Mouse (Mus musculus) gastrocnemius, postnatal 10 days (tissue): ENCODE data around the gene ccdc198. TPM values are rescaled to one million over a fixed set of nuclear protein-coding genes. Genes with fewer than 3 reads are reported as not detected.

Experiments used
- DNase-seq: peaks from one replicate; pipeline ENCODE4 v3.0.0; 2021; ENCODE audit warnings: mixed read lengths
- total RNA-seq, 2 experiments: library from RNA; stranded (reverse); gene quantifications; 2 replicates each; pipeline ENCODE4 v1.2.3; 2021

The ccdc198 gene
- total RNA-seq, 2 experiments from 2014 or later: not detected

DNA sequence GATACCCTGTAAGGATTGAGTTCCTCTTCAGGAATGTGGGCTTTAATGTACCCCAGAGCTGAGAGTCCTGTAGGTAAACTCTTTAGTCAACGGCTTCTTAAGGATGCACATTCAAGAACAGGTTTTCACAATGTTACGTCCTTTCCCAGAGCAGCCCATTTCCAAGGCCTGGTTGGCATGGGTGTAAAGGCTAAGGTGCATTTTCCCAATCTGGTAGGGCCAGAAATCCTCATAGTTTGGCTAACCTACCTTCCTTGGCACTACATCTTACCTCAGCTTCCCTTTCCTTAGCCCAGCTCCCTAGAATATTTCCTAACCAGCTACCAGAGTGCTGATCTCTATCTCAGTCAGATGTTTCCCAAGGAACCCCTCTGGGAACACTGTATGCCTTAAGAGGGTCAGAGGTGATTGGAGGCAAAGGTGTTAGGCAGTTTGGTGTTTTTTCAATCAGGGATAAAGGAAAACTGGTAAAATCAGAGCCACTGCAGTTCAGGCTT lies 48.2 kb downstream of the ccdc198 start:
- DNase-seq: no peak

DNA sequence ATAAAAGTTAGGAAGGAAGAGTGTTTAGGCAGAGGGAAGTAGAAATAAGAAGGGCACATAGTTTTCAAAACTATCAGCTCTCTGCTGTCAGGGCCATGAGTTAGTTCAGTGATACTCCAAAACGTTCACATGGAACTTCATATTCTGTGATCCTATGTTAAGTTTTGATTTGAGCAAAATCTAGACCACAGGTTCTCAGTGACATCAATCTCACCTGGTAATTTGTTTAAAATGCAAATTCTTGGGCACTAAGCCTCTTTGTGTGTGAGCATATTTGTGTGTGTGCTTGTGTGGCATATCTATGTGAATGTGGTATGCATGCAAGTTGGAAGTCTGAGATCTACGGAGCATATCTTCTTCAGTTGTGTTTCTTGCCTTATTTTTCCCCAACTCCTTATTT lies 59.0 kb downstream of the ccdc198 start:
- no peak for DNase-seq

GRCm38 (mm10) chr14:49179736-49180135 lies 65.5 kb downstream of the ccdc198 start:
- DNase-seq: no peak

DNA sequence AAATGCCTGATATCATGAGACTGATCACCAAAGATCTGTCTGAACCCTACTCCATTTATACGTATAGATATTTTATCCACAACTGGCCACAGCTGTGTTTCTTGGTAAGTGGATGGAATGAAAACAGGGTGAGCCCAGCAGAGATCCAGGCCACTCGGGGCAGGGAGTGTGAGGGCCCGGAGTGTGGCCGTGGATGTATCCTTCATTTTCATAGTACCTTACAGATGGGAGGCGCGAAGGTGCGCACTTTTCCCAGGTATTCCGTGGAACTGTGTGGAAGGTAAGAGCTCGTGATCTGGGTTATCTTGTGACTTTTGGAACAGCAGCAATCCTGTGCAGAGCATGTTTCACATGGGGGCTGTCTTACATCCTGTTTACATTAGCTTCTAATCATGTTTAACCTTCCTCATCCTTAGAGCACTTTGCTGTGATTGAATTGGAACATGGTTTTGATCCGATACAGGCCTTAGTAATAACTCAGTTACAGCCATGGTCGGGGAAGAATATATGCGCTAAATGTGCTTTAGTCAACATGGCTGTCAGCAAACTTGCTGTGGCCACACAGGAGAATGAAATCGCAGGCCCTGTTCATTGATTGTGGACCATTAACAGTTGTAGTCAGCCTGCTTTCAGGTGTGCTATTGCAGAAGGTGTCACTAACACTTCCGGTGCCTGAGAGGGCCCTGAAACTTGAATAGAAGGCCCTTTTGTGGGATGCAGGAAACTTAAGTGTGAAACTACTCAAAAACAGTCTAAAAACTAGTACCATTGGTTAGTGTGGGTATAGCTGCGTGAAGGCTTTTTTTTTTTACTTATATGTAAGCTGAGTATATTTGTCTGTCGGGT lies 71.8 kb downstream of the ccdc198 start:
- DNase-seq: no peak

DNA sequence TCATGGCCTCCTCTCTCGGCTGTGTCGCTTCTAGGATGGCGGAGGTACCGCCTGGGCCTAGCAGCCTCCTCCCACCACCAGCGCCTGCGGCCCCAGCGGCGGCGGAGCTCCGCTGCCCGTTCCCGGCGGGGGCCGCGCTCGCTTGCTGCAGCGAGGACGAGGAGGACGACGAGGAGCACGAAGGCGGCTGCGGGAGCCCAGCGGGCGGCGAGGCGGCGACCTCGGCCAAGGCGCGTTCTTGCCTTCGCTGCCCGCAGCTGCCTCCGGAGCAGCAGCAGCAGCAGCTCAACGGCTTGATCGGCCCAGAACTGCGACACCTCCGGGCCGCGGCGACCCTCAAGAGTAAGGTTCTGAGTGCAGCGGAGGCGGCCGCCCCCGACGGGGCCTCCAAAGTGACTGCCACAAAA lies 72.7 kb downstream of the ccdc198 start:
- DNase-seq: peak; percentile 63

DNA sequence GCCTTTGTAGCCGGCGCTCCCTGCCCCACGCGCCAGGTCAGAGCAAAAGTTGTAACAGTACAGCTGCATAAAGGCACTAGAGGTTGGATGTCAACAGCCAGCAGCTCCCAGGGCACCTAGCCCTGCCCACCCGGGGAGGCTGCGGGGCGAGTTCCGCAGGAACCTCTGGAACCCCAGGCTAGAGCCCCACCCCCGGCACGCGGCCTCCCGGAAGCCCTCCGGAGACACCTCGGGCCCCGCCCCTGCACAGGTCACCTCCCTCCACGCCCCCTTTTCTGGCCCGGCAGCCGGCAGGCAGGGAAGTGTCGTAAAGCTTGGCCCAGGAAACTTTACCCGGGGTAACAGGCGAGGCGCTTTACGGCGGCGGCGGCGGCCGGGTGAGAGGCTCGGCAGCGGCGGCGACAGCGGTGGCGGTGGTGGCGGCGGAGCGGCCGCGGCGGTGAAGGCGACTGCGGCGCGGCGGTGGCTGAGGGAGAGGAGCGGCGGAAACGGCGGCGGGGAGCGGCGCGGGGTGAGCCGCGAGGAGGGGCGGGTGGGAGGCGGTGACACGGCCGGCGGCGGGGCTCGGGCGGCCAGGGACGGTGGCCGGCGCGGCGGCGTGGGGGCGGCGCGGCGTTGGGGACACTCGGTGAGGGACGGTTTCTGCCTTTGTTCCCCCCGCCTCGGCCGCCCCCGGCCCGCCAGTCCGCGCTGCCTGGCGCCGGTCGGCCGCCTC lies 73.2 kb downstream of the ccdc198 start, which contains the start of gene Naa30:
Gene Naa30, plus strand, starts transcription at position 360 of the 715 bp plus-strand sequence.
- DNase-seq: peak; percentile 92

DNA sequence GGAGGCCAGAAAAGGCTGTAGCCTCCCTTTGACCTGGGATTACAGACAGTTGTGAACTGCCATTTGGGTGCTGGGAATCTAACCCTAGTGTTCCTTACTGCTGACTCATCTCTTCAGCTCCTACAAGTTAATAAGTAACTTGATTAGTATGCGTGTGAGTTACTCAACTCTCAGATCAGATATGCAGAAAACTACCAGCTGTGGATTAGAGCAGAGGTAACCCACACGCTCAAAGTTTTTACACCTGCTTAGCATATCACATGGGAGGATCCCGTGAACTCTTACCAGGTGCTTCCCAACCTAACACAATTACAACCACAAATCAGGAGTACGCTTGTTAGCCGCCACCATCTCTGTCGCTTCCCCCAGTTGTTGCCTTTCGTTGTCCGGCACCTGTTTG lies 74.0 kb downstream of the ccdc198 start:
- no peak for DNase-seq

Other genes with a start within 250 kb of the ccdc198 start
- 10 to 100 TPM in 1 of 2 experiments, 1 to 10 TPM in 1; 9.3 to 10.8 TPM for gene Ap5m1, start 179.4 kb downstream of the ccdc198 start, total RNA-seq
- 10 to 100 TPM; 22.3 to 28.0 TPM for gene Exoc5, start 178.8 kb downstream of the ccdc198 start, total RNA-seq
- 10 to 100 TPM; 20.9 to 24.9 TPM for gene Naa30, start 73.2 kb downstream of the ccdc198 start, total RNA-seq